In the genomic region with DNA sequence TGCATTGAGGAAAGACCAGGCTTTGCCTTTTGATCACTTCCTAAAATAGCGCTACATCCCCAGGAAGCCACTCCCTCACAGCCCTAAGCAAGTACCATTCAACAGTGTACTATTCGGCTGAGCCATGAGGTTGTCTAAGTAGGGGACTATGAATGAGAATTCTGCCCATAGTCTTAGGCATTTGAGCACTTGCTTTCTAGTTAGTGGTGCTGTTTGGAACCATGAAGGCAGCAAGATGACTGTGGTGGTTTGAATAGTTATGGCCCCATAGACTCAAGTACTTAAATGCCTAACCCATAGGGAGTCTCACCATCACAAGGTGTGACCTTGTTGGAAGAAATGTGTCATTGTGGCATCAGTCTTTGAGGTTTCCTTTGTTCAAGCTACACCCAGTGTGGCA, we compare ENCODE assay signal across 15 mouse cellular contexts.
"Had no signal": no experiment of that assay in that cellular context is flagged by ENCODE, and none has a peak within 500 bp of the region (broad histone marks: within the 10 kb centered on the region; RNA-seq: fewer than 3 reads in every experiment).

No protein-coding gene starts in this region.

- H3K4me2 ChIP-seq: neural tube, embryonic 15.5 days; stomach, embryonic 15.5 days had no signal

- H3K4me1 ChIP-seq: stomach, embryonic 15.5 days had no signal

- H3K9me3 ChIP-seq: neural tube, embryonic 15.5 days; stomach, embryonic 15.5 days had no signal

- H3K9ac ChIP-seq: neural tube, embryonic 15.5 days; stomach, embryonic 15.5 days had no signal

- H3K36me3 ChIP-seq: neural tube, embryonic 15.5 days; stomach, embryonic 15.5 days had no signal

- H3K27me3 ChIP-seq: neural tube, embryonic 15.5 days; stomach, embryonic 15.5 days had no signal

- H3K27ac ChIP-seq: neural tube, embryonic 15.5 days; stomach, embryonic 15.5 days; stomach, postnatal 0 days had no signal

- H3K4me3 ChIP-seq: neural tube, embryonic 15.5 days; stomach, embryonic 15.5 days had no signal

- DNase-seq: retina, postnatal 1 day; right cerebral cortex, adult 18-20 months; right cerebral cortex, postnatal 14 days; right cerebral cortex, postnatal 25 days; right cerebral cortex, postnatal 4 days; spleen, adult 18-20 months; thymus, adult 18-20 months; thymus, adult 2 months; thymus, postnatal 14 days; thymus, postnatal 25 days; thymus, postnatal 36 days; thymus, postnatal 4 days had no signal
